Mouse (Mus musculus) embryonic facial prominence, embryonic 14.5 days (tissue): ENCODE results near the gene Gm9507. TPM values are rescaled to one million over a fixed set of nuclear protein-coding genes. Genes with fewer than 3 reads are reported as not detected.
"Not testable (repeated sequence)": the region's sequence is repeated elsewhere in the genome, so short reads cannot be mapped to it uniquely, and the experiment has no call there.

Experiments
- ATAC-seq: fragments of 200-750 bp; cut with Nextera tagmentation; 2 replicates; pipeline ENCODE4 v1.8.0; 2017; ENCODE audit warnings: low read depth, moderate number of reproducible peaks, moderate TSS enrichment
- DNase-seq: peaks from one replicate; pipeline ENCODE4 v3.0.0-alpha.2; 2015; ENCODE audit warnings: low spot score
- H3K27ac ChIP-seq: fragments of 300-500 bp; sonication (generic); replicated peaks from 2 replicates; pipeline ENCODE4 v1.5.1; 2014; ENCODE audit warnings: low read depth, mild to moderate bottlenecking, low read length, moderate library complexity
- H3K27me3 ChIP-seq: fragments of 300-500 bp; sonication (generic); replicated peaks from 2 replicates; pipeline ENCODE4 v1.6.1; 2014; ENCODE audit warnings: low read length; ENCODE audit not compliant: control insufficient read depth, insufficient read depth
- H3K36me3 ChIP-seq: fragments of 300-500 bp; sonication (generic); 2 replicates; pipeline ENCODE4 v1.6.1; 2014; ENCODE audit warnings: low read length, mixed read lengths; ENCODE audit not compliant: control insufficient read depth, insufficient read depth
- H3K4me1 ChIP-seq: fragments of 300-500 bp; sonication (generic); 2 replicates; pipeline ENCODE4 v1.6.1; 2014; ENCODE audit warnings: antibody characterized with exemption, low read length; ENCODE audit not compliant: control insufficient read depth, insufficient read depth
- H3K4me2 ChIP-seq: fragments of 300-500 bp; sonication (generic); 2 replicates; pipeline ENCODE4 v1.6.1; 2014; ENCODE audit warnings: low read depth, mild to moderate bottlenecking, low read length, moderate library complexity, mixed read lengths
- H3K4me3 ChIP-seq: fragments of 300-500 bp; sonication (generic); 2 replicates; pipeline ENCODE4 v1.5.1; 2014; ENCODE audit warnings: low read depth, mild to moderate bottlenecking, low read length
- H3K9ac ChIP-seq: fragments of 300-500 bp; sonication (generic); 2 replicates; pipeline ENCODE4 v1.6.1; 2014; ENCODE audit warnings: low read depth, mild to moderate bottlenecking, low read length, moderate library complexity, mixed read lengths
- H3K9me3 ChIP-seq: fragments of 300-500 bp; sonication (generic); 2 replicates; pipeline ENCODE4 v1.6.1; 2016; ENCODE audit warnings: low read length; ENCODE audit not compliant: control insufficient read depth
- WGBS: fragments of 180-500 bp; shearing (Covaris S2); extraction: QIAGEN DNeasy Blood & Tissue Kit; methylation state at CpG from one replicate; pipeline ENCODE4 v1.1.7; 2014; 5-methylcytosine and 5-hydroxymethylcytosine counted together
- polyA plus RNA-seq: library from polyadenylated mRNA; unstranded; fragments of >200 nt; fragmentation: Nextera tagmentation; extraction: Ambion mirVana; gene quantifications from 2 replicates; pipeline ENCODE4 v1.2.1, GENCODE M21; 2014

Gene Gm9507
- polyA plus RNA-seq, 1 experiment from 2014 or later: not detected

DNA sequence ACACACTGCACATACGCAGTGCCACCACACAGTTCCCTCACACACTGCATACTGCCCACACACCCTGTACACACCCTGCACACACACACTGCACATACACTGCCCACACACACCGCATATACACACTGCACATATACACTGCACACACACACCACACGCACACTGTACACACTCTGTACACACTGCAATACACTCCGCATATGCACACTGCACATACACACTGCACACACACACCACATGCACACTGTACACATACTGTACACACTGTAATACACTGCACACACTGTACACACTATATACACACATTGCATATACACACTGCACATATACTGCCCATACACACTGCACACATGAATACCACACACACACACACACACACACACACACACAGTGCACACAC lies 6.9 kb upstream of the Gm9507 start:
- Histone ChIP-seq H3K36me3 (no peaks in the 10 kb centered on the region), H3K4me2 (no peak overlapping the region), H3K4me3 (no peak overlapping the region), H3K27me3 (no peaks in the 10 kb centered on the region), H3K4me1 (no peaks in the 10 kb centered on the region), H3K9me3 (no peaks in the 10 kb centered on the region), H3K27ac (no peak overlapping the region), H3K9ac (no peak overlapping the region)
- ATAC-seq (no peak), DNase-seq (no peak)
- 96% methylated on average over 4 of the region's 4 CpGs for WGBS

DNA sequence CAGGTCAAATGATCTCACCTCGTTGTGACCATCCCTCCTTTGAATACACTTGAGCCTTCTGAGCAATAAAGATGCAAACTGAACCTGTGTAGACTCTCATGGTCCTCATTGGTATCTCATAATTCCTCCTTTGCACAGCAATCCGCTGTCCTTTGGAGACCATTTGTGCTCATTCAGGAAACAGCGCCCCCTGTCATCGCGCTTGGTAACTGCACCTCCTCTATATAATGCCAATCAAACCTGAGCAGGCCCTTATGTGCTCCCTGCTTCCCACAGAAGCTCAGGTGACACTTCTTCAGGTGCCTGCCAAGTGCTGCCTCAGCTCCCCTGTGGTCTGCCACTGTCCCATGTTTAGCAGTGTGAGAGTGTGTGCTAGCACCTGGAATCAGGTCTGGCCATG lies 3.9 kb upstream of the Gm9507 start:
- Histone ChIP-seq H3K4me3 (no peak overlapping the region), H3K27me3 (no peaks in the 10 kb centered on the region), H3K4me2 (no peak overlapping the region), H3K27ac (no peak overlapping the region), H3K4me1 (no peaks in the 10 kb centered on the region), H3K9me3 (no peaks in the 10 kb centered on the region), H3K9ac (no peak overlapping the region), H3K36me3 (no peaks in the 10 kb centered on the region)
- DNase-seq: no peak
- no peak for ATAC-seq
- WGBS: 27% methylated on average over 5 of the region's 5 CpGs

- 39% methylated on average over 3 of the region's 4 CpGs for WGBS
- H3K4me2 ChIP-seq: no peak within 1 kb of the TSS
- no peak within 1 kb of the TSS for H3K9ac ChIP-seq
- ATAC-seq (no peak), DNase-seq (no peak)
- no peaks in the 10 kb centered on the region for H3K27me3 ChIP-seq
- no peaks in the 10 kb centered on the region for H3K9me3 ChIP-seq
- H3K4me1 ChIP-seq: no peaks in the 10 kb centered on the region
- no peak within 1 kb of the TSS for H3K27ac ChIP-seq
- no peak within 1 kb of the TSS for H3K4me3 ChIP-seq
- H3K36me3 ChIP-seq: no peaks in the 10 kb centered on the region
Measured at GRCm38 (mm10) chr10:77814382-77814781, 2.7 kb upstream of the Gm9507 start, which contains the start of gene Gm2696. Gene Gm2696, plus strand, starts transcription at chr10:77814682.

- Histone ChIP-seq H3K4me3 (no peak overlapping the region), H3K9me3 (no peaks in the 10 kb centered on the region), H3K4me1 (no peaks in the 10 kb centered on the region), H3K9ac (no peak overlapping the region), H3K36me3 (no peaks in the 10 kb centered on the region), H3K27ac (no peak overlapping the region), H3K27me3 (no peaks in the 10 kb centered on the region), H3K4me2 (no peak overlapping the region)
- 77% methylated on average over 3 of the region's 3 CpGs for WGBS
- no peak for DNase-seq
- no peak for ATAC-seq
Measured at GRCm38 (mm10) chr10:77804095-77804494, 7.5 kb downstream of the Gm9507 start.

- no peaks in the 10 kb centered on the region for H3K4me1 ChIP-seq
- no peaks in the 10 kb centered on the region for H3K9me3 ChIP-seq
- no peaks in the 10 kb centered on the region for H3K27me3 ChIP-seq
- DNase-seq (peak; percentile 41), ATAC-seq (peak; percentile 71)
- H3K27ac ChIP-seq: no peak within 1 kb of the TSS
- H3K4me2 ChIP-seq: no peak within 1 kb of the TSS
- 56% methylated on average over 8 of the region's 8 CpGs for WGBS
- no peaks in the 10 kb centered on the region for H3K36me3 ChIP-seq
- H3K9ac ChIP-seq: no peak within 1 kb of the TSS
- no peak within 1 kb of the TSS for H3K4me3 ChIP-seq
Measured at GRCm38 (mm10) chr10:77798921-77799508, 12.6 kb downstream of the Gm9507 start, which contains the start of gene Gm19668. Gene Gm19668, minus strand, starts transcription at chr10:77799133.

GRCm38 (mm10) chr10:77798164-77798920 lies 13.3 kb downstream of the Gm9507 start:
- not testable (repeated sequence) for H3K4me1 ChIP-seq, H3K27ac ChIP-seq, ATAC-seq, H3K27me3 ChIP-seq, H3K9me3 ChIP-seq, H3K4me2 ChIP-seq, H3K4me3 ChIP-seq, H3K36me3 ChIP-seq, H3K9ac ChIP-seq, DNase-seq
- 40% methylated on average over 3 of the region's 3 CpGs for WGBS

GRCm38 (mm10) chr10:77797677-77798076 lies 14.0 kb downstream of the Gm9507 start:
- no peaks in the 10 kb centered on the region for H3K36me3 ChIP-seq
- no peak overlapping the region for H3K27ac ChIP-seq
- no peaks in the 10 kb centered on the region for H3K27me3 ChIP-seq
- no peaks in the 10 kb centered on the region for H3K9me3 ChIP-seq
- no peak overlapping the region for H3K9ac ChIP-seq
- H3K4me2 ChIP-seq: no peak overlapping the region
- WGBS: 7% methylated on average over 3 of the region's 3 CpGs
- H3K4me3 ChIP-seq: no peak overlapping the region
- H3K4me1 ChIP-seq: no peaks in the 10 kb centered on the region
- DNase-seq (no peak), ATAC-seq (no peak)

DNA sequence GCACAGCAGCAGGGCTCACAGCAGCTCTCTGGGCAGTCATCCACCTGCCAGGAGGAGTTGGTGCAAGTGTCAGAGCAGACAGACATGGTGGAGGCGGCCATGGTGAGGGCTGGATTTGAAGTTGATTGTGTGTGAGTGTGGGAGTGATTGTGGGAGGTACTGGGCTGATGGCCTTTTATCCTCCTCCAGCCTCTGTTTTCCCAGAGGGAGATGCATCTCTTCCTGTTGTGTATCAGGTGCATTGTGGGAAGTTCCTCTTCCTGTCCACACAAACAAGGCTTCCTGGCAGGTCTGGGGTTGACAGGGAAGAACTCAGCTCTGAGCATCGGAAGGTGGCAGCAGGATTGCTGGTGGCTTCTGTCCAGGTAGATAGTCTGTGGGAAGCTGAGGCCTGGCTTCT lies 16.7 kb downstream of the Gm9507 start, which contains the start of gene Gm9639:
TSS of gene Gm9639 (minus strand) at position 101 of the 400 bp plus-strand sequence.
- Histone ChIP-seq H3K9ac (no peak within 1 kb of the TSS), H3K4me1 (no peaks in the 10 kb centered on the region), H3K9me3 (no peaks in the 10 kb centered on the region), H3K27ac (no peak within 1 kb of the TSS), H3K4me2 (no peak within 1 kb of the TSS), H3K4me3 (no peak within 1 kb of the TSS), H3K27me3 (no peaks in the 10 kb centered on the region), H3K36me3 (no peaks in the 10 kb centered on the region)
- ATAC-seq (no peak), DNase-seq (no peak)
- 37% methylated on average over 2 of the region's 2 CpGs for WGBS

- ATAC-seq: no peak
- H3K4me1 ChIP-seq: no peaks in the 10 kb centered on the region
- no peak for DNase-seq
- 68% methylated on average over 2 of the region's 2 CpGs for WGBS
- H3K27ac ChIP-seq: no peak overlapping the region
- no peak overlapping the region for H3K9ac ChIP-seq
- no peaks in the 10 kb centered on the region for H3K36me3 ChIP-seq
- H3K4me3 ChIP-seq: no peak overlapping the region
- H3K9me3 ChIP-seq: no peaks in the 10 kb centered on the region
- H3K27me3 ChIP-seq: no peaks in the 10 kb centered on the region
- no peak overlapping the region for H3K4me2 ChIP-seq
Measured at GRCm38 (mm10) chr10:77788621-77789020, 23.0 kb downstream of the Gm9507 start.
